Mouse (Mus musculus) heart, postnatal 0 days (tissue): ENCODE results near the gene Hormad2. TPM values are rescaled to one million over a fixed set of nuclear protein-coding genes. Genes with fewer than 3 reads are reported as not detected.

Source experiments
- ATAC-seq: fragments of 200-750 bp; cut with Nextera tagmentation; 2 replicates; pipeline ENCODE4 v1.8.0; 2017; ENCODE audit warnings: low read depth, moderate number of reproducible peaks, moderate library complexity; ENCODE audit not compliant: insufficient read depth
- DNase-seq: peaks from one replicate; pipeline ENCODE4 v3.0.0-alpha.2; 2016; ENCODE audit warnings: low spot score
- H3K27ac ChIP-seq: fragments of 300-500 bp; sonication (generic); 2 replicates; pipeline ENCODE4 v1.5.1; 2014; ENCODE audit warnings: low read depth, mild to moderate bottlenecking
- H3K27me3 ChIP-seq: fragments of 300-500 bp; sonication (generic); 2 replicates; pipeline ENCODE4 v1.6.1; 2014; ENCODE audit warnings: low read length, mixed read lengths; ENCODE audit not compliant: control insufficient read depth, insufficient read depth
- H3K36me3 ChIP-seq: fragments of 300-500 bp; sonication (generic); replicated peaks from 2 replicates; pipeline ENCODE4 v1.6.1; 2014; ENCODE audit warnings: low read length, mixed read lengths; ENCODE audit not compliant: control insufficient read depth, insufficient read depth
- H3K4me1 ChIP-seq: fragments of 300-500 bp; sonication (generic); 2 replicates; pipeline ENCODE4 v1.6.1; 2014; ENCODE audit warnings: antibody characterized with exemption; ENCODE audit not compliant: control insufficient read depth, insufficient read depth
- H3K4me2 ChIP-seq: fragments of 300-500 bp; sonication (generic); 2 replicates; pipeline ENCODE4 v1.6.1; 2014; ENCODE audit warnings: low read depth, mild to moderate bottlenecking, low read length, moderate library complexity
- H3K4me3 ChIP-seq: fragments of 300-500 bp; sonication (generic); 2 replicates; pipeline ENCODE4 v1.5.1; 2014; ENCODE audit warnings: low read depth, low read length
- H3K9ac ChIP-seq: fragments of 300-500 bp; sonication (generic); replicated peaks from 2 replicates; pipeline ENCODE4 v1.6.1; 2014; ENCODE audit warnings: low read depth, low read length, mixed read lengths
- H3K9me3 ChIP-seq: fragments of 300-500 bp; sonication (generic); replicated peaks from 2 replicates; pipeline ENCODE4 v1.6.1; 2016; ENCODE audit warnings: low read length; ENCODE audit not compliant: control insufficient read depth
- CTCF ChIP-seq: IDR thresholded peaks from 2 replicates; pipeline ENCODE4 v1.5.1; 2016; ENCODE audit warnings: antibody characterized with exemption, control low read depth, low read depth
- EP300 ChIP-seq: IDR thresholded peaks from 2 replicates; pipeline ENCODE4 v1.6.1; 2016; ENCODE audit warnings: antibody characterized with exemption, low read depth
- WGBS: fragments of 180-500 bp; shearing (Covaris S2); extraction: QIAGEN DNeasy Blood & Tissue Kit; methylation state at CpG from one replicate; pipeline ENCODE4 v1.1.7; 2014; 5-methylcytosine and 5-hydroxymethylcytosine counted together
- polyA plus RNA-seq: library from polyadenylated mRNA; unstranded; fragments of >200 nt; fragmentation: Nextera tagmentation; extraction: Ambion mirVana; gene quantifications from 2 replicates; pipeline ENCODE4 v1.2.1, GENCODE M21; 2015
- total RNA-seq: library from RNA; depleted of rRNA; stranded (reverse); fragments of >200 nt; gene quantifications from 2 replicates; pipeline ENCODE4 v1.2.3, GENCODE M21; 2014; ENCODE audit warnings: low replicate concordance

The Hormad2 gene
- total and polyA plus RNA-seq, 2 experiments from 2014 or later: not detected

DNA sequence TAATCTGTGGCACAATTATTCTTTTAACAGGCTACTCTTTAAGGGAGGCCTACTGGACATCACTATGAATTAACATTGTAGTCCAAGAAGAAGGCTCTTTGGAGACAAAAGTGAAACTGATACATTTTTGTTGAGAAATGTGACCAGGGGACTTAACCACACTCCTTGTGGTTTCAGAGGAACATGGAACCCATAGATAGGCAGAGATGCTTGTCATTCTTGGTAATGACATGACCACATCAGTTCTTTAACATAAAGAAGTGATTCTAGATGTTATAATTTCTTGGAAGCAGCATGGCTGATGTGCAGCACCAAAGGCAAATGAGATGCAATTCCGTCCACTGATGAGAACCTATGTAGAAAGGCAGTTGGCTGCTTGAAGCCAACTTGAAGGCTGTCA is 101.6 kb downstream of the Hormad2 start:
- no peak overlapping the region for H3K4me3 ChIP-seq
- H3K9me3 ChIP-seq: no peaks in the 10 kb centered on the region
- H3K27ac ChIP-seq: no peak overlapping the region
- DNase-seq (no peak), ATAC-seq (no peak)
- no peaks in the 10 kb centered on the region for H3K4me1 ChIP-seq
- H3K9ac ChIP-seq: no peak overlapping the region
- 94% methylated on average over 1 of the region's 1 CpGs for WGBS
- H3K27me3 ChIP-seq: no peaks in the 10 kb centered on the region
- no peaks in the 10 kb centered on the region for H3K36me3 ChIP-seq
- no peak overlapping the region for H3K4me2 ChIP-seq
- TF ChIP-seq CTCF (no peak), EP300 (no peak)

DNA sequence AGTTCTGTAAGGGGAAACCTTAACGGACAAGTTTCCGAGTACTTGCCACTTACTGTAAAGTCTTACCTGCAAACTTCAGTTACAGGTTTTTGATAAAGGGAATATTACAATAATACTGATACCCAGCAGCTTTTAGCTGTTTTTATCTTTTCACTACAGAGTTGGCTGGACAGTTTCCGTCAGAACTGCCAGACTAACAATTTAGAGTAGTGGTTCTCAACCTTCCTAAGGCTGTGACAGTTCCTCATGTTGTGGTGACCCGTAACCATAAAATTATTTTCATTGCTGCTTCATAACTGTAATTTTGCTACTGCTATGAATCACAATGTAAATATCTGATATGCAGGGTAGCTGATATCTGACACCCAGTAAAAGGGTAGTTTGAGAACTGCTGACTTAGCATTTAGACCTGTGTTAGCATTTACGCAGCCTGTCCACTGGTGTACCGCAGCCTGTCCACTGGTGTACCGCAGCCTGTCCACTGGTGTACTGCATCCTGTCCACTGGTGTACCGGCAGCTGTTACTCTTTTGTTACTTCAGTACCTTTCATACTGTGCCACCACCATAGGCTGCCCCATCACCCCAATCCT is 104.1 kb downstream of the Hormad2 start:
- H3K27me3 ChIP-seq: no peaks in the 10 kb centered on the region
- 82% methylated on average over 8 of the region's 8 CpGs for WGBS
- no peak for TF ChIP-seq EP300
- no peak for TF ChIP-seq CTCF

DNA sequence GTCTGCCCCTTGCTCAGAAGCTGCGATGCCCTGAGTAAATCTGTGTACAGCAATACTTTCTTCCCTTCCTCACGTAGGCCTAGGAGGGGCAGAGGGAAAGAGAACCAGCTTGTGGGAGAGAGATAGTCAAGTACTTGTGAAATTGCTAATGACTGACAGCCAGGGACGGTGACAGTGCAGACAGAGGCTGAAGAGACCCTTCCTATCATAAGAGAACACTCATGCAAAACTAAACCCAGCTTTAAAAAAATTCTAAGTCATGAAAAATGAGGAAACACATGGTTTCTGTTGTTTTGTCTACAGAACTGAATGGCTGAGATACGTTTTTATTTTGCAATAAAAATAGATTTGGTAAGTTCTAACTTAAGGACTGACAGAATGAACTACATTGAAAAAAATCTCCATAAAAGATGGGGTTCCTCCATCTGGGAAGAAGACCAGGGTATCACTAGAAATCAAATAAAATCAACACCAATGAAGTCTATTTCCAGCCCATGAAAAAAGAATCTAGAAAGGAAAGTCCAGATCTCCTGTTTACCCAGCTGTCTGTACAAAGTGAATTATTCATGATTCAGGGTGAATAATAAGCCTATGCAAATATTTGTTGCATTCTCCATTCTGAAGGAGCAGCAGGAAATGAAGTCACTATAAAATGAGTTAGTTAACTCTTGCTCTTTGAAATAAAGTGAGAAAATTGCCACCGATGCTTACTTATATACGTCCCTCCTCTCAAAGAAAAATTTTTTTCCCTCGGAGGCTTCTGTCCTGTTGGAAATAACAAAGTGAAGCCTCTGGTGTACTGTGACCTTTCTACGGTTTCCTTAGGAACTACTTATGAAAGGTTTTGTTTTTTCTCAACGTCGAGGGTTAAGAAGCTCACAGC is 104.9 kb downstream of the Hormad2 start:
- Histone ChIP-seq H3K27ac (no peak overlapping the region), H3K4me2 (no peak overlapping the region), H3K4me1 (no peaks in the 10 kb centered on the region), H3K9me3 (no peaks in the 10 kb centered on the region), H3K27me3 (no peaks in the 10 kb centered on the region), H3K36me3 (no peaks in the 10 kb centered on the region), H3K4me3 (no peak overlapping the region), H3K9ac (no peak overlapping the region)
- no peak for DNase-seq
- no peak for TF ChIP-seq CTCF
- no peak for TF ChIP-seq EP300
- WGBS: 59% methylated on average over 10 of the region's 10 CpGs
- no peak for ATAC-seq

More for the DNA sequence above, 104.1 kb downstream of the Hormad2 start:
- no peak for DNase-seq
- Histone ChIP-seq H3K4me1 (no peaks in the 10 kb centered on the region), H3K9ac (no peak overlapping the region), H3K27ac (no peak overlapping the region), H3K9me3 (no peaks in the 10 kb centered on the region), H3K4me2 (no peak overlapping the region), H3K4me3 (no peak overlapping the region), H3K36me3 (no peaks in the 10 kb centered on the region)
- no peak for ATAC-seq

DNA sequence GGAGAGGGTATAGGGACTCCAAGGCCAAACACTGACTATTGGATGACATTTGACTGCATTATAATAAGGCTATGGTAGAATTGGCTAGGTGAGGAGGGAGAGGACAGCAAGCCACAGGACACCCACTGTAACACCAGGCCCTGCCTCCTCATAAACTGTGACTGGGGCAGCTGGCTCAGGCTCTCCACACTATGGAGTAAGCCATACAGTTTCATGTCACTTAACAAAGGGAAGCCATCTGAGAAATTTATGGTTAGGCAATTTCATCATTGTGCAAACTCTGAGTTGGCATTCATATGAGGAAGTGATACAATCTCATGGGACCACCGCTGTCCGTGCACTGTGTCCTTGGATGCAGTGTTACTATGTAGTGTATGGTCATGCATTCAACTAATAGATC is 107.9 kb downstream of the Hormad2 start:
- Histone ChIP-seq H3K9me3 (no peaks in the 10 kb centered on the region), H3K4me2 (no peak overlapping the region), H3K4me1 (no peaks in the 10 kb centered on the region), H3K9ac (no peak overlapping the region), H3K27ac (no peak overlapping the region), H3K36me3 (no peaks in the 10 kb centered on the region), H3K4me3 (no peak overlapping the region), H3K27me3 (no peaks in the 10 kb centered on the region)
- 90% methylated on average over 2 of the region's 2 CpGs for WGBS
- TF ChIP-seq EP300 (no peak), CTCF (no peak)
- ATAC-seq (no peak), DNase-seq (no peak)

DNA sequence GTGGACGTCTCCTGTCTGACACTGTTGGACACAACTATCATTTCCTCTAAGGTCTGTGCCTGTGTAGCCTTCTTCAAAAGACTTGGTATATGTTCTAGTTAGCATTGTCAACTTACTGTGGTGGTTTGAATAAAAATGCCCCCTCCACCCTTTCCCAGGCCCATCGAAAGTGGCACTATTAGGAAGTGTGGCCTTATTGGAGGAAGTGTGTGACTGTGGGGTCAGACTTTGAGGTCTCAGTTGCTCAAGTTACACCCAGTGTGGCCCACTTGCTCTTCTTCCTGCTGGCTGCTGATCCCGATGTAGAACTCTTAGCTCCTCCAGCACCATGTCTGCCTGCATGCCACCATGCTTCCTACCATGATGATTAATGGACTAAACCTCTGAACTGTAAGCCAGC is 112.7 kb downstream of the Hormad2 start:
- ATAC-seq (no peak), DNase-seq (no peak)
- Histone ChIP-seq H3K27ac (no peak overlapping the region), H3K4me1 (no peaks in the 10 kb centered on the region), H3K9ac (no peak overlapping the region), H3K4me3 (no peak overlapping the region), H3K36me3 (no peaks in the 10 kb centered on the region), H3K27me3 (no peaks in the 10 kb centered on the region), H3K4me2 (no peak overlapping the region), H3K9me3 (no peaks in the 10 kb centered on the region)
- no peak for TF ChIP-seq CTCF
- no peak for TF ChIP-seq EP300
- 76% methylated on average over 3 of the region's 3 CpGs for WGBS
